Mouse (Mus musculus) gastrocnemius, postnatal 25 days (tissue): ENCODE data around the gene Hsf4. TPM values are rescaled to one million over a fixed set of nuclear protein-coding genes. Genes with fewer than 3 reads are reported as not detected.
A peak's percentile ranks its signal among the peaks of the same experiment; 100 is the strongest.
"Not testable (repeated sequence)": the region's sequence is repeated elsewhere in the genome, so short reads cannot be mapped to it uniquely, and the experiment has no call there.

Experiments used
- DNase-seq: peaks from one replicate; pipeline ENCODE4 v3.0.0; 2022
- long read RNA-seq, 2 experiments: library from polyadenylated mRNA; stranded (forward); transcript quantifications; one replicate each; pipeline ENCODE4 v2.0.0; 2021
- total RNA-seq, 2 experiments: library from RNA; stranded (reverse); gene quantifications; 1 replicate in 1 of 2; 2 replicates in 1 of 2; pipeline ENCODE4 v1.2.3; 2021

The Hsf4 gene
- total RNA-seq = 1 to 10 TPM; 2.9 to 3.0 TPM
- long read RNA-seq, experiment 1, transcript Hsf4-201 (13 exons, 1,739 nt) = major isoform, 7 of 8 reads
- long read RNA-seq, experiment 1, partial matches to known transcripts = 0 of 8 reads
- long read RNA-seq, experiment 1, other reads (novel, unspliced or antisense) = 0 of 8 reads
- long read RNA-seq, experiment 2, partial matches to known transcripts = 1 of 8 reads
- long read RNA-seq, experiment 2, other reads (novel, unspliced or antisense) = 0 of 8 reads

DNA sequence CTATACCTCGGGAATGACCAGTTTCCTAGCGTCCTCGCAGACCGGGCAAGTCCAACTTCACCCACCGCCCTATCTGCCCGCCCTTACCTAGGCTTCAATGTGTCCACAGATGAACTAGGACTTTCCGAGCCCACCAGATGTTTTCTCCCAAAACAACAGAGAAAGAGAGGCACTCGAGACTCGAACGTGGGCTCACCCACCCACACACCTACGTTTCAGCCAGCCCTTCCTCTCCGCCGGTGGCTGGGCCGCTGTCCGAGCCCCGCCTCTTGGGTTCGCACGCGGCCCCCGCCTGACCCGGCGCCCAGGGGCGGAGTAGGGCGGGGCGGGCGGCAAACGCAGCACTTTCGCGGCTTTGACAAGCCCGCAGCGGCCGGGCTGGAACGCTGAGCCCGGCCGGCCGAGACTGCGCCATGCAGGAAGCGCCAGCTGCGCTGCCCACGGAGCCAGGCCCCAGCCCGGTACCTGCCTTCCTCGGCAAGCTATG lies at the start of gene Hsf4:
Hsf4 (plus strand) TSS at position 341 of the 487 bp plus-strand sequence.
- peak; percentile 71 for DNase-seq

- peak; percentile 21 for DNase-seq
Observed at GRCm38 (mm10) chr8:105223850-105224249, 45.8 kb upstream of the Hsf4 start.

- peak; percentile 92 for DNase-seq
Observed at GRCm38 (mm10) chr8:105224413-105225271, 45.0 kb upstream of the Hsf4 start, which contains the start of gene D230025D16Rik. TSS of gene D230025D16Rik (plus strand) at chr8:105225145.

DNA sequence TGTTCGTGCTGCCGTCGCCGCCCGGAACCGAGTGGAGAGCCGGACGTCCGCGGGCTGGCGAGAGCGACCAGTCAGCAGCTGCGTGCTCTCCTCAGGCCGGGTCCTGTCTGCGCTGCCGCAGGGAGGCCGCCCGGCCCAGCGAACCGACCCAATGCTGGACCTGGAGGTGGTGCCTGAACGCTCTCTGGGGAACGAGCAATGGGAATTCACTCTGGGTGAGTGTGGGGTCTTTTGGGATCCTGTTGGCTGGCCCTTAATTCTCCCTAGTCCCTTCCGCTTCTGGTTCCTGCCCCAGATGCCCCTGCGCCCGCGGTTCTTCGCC lies 44.4 kb upstream of the Hsf4 start:
- no peak for DNase-seq

GRCm38 (mm10) chr8:105225917-105226316 lies 43.7 kb upstream of the Hsf4 start:
- DNase-seq = no peak

DNA sequence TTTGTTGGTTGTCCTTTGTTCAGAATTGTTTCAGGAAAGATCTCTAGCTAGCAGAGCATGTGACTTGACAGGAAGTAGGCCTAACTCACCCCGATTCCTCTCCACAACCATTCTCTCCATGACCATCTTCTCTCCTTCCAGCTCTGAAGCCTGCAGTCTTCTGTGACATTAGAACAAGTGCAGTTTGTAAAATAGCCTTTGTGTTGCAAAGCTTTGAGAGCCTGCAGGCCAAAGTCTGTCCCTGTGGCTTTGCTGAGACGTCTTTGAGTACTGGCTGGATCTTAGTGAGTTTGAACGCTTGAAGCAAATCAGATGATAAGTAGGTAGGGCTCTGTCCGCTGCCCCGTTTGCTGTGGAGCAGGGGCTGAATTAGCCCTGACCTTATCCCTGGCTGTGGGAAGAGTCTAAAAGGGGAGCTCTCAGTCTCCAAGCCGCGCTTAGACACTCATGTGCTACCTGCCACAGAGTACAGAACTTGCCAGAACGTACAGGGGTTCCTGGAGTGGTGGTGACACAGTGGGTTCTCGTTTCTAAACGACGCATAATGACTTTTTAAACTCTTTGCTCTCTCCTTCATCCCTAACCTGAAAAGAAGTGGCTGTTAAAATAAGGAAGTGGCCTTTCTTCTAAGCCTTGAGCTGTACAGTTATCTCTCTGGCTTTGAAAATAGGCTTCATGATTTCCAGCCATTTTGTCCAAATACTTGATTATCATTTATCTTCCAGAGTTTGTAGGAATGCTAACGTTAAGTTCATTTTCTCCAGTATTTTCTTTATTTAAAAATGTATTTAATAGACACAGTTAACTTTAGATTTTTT lies 37.9 kb upstream of the Hsf4 start:
- no peak for DNase-seq

DNA sequence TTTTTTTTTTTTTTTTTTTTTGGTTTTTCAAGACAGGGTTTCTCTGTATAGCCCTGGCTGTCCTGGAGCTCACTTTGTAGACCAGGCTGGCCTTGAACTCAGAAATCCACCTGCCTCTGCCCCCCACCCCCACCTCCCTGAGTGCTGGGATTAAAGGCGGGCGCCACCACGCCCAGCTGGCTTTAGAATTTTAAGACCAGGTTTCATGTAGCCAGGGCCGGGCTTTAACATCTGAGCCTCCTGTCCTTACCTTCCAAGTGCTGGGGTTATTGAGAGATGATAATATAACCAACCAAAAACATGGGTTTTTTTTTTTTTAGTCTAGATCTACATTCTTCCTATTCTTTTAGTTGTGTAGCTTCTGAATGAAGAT lies 37.3 kb upstream of the Hsf4 start:
- DNase-seq = not testable (repeated sequence)

DNA sequence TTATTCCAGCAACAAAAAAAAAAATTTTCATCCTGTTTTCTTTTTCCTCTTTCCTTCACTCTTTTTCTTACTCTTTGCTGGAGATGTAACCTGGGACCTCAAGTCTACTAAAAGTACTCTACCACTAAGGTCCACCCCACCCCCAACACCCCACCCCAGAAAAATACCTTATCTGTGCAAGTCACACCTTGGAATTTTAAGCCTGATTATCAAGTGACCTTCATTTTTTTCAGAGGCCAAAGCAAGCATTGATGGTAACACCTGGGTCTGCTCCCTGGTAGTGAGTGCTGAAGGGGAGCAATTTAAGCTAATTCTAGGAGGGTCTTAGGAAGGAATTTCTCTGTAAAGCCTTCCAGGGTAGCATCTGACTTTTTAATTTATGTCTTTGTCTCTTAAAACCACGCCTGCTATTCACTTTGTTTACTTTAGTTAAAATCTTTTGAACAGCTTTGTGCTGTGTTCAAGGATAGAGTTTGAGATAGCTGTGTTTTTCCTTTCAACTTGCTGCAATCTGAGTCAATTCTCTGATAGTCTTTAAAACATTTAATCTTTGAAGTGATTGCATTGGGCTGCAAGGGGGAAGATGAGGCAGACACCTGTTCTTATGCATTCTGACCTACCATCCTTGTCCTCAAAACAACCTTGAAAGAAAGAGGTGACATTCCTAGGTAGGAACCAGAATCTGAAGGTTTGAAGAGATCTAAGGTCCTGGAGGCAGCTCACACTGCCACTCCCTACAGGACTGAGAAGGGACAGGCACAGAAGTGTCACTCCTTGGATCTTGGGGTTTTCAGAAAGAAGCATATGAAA lies 36.3 kb upstream of the Hsf4 start:
- DNase-seq = no peak

- DNase-seq = no peak
Observed at GRCm38 (mm10) chr8:105235206-105235605, 34.4 kb upstream of the Hsf4 start.

DNA sequence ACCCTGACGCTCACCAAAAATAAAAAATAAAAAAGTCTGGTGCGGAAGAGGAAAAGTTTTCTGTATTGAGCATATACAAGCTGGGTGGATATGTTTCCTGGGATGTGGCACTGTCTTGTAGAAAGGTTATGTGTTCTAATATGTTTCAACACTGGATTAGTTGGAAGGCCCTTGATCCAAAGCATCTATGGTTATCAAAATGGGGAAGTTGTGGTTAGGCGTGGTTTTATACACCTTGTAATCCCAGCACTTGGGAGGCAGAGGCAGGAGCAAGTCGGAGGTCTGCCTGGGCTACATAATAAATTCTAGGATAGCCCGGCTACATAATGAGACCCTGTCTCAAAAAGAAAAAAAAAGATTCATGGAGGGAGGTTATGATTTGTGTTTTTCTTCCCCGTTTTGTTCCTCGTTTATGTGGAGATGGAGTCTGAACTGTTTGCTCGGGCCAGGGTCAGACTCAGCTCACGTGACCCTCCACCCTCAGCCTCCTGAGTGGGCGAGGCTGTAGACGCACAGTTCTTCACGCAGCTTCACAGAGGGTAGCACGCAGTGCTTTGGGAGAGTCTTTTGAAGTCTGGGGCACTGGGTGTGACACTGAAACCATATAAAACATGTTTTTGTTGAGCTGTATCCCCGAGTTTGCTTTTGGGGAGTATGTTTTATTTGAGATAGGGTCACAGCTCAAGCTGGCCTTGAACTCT lies 32.0 kb upstream of the Hsf4 start:
- DNase-seq = no peak

- no peak for DNase-seq
Observed at GRCm38 (mm10) chr8:105241016-105241415, 28.6 kb upstream of the Hsf4 start.

- no peak for DNase-seq
Observed at GRCm38 (mm10) chr8:105251954-105252353, 17.6 kb upstream of the Hsf4 start.

GRCm38 (mm10) chr8:105252680-105253537 lies 16.7 kb upstream of the Hsf4 start:
- no peak for DNase-seq

GRCm38 (mm10) chr8:105253766-105254151 lies 15.8 kb upstream of the Hsf4 start:
- no peak for DNase-seq

DNA sequence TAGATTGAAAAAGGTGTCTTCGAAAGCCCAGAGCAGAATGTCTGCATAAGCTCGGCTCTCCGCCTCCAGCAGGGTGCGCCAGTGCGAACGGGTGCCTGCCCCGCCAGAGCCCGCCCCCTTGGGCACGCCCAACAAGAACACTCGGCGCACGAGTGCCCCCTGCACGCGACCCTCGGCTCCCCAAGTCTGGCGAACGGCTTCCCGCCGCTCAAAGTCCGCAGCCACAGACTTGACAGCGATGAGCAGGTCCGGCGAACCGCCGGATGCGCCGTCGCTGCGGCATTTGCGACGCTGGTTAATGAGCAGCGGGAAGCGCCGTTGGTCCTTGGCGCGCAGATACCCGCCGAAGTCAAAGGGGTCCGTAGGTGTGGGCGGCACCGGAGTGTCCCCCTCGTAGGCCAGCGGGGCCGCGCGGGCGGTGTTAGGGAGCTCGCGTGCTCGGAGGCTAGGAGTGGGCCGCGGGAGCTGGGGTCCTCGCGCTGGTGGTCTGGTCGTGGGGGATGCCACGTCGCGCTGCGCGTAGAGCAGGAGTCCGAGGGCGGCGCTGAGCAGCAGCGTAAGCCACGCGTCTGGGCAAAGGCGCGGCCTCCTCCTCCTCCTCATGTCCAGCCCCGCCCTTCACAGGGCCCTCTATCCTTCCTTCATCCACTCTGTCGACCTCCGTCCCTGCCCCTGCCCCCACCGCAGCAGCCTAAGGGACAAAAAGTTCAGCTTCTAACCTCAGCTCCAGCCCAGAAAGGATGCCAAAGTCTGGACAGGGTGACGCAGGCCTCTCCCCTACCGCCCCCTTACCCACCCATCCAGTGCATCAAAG lies 15.2 kb upstream of the Hsf4 start:
- DNase-seq = peak; percentile 86

- DNase-seq = peak; percentile 85
Observed at GRCm38 (mm10) chr8:105254966-105255350, 14.6 kb upstream of the Hsf4 start, which contains the start of gene B3gnt9. TSS of gene B3gnt9 (minus strand) at chr8:105255153.

DNA sequence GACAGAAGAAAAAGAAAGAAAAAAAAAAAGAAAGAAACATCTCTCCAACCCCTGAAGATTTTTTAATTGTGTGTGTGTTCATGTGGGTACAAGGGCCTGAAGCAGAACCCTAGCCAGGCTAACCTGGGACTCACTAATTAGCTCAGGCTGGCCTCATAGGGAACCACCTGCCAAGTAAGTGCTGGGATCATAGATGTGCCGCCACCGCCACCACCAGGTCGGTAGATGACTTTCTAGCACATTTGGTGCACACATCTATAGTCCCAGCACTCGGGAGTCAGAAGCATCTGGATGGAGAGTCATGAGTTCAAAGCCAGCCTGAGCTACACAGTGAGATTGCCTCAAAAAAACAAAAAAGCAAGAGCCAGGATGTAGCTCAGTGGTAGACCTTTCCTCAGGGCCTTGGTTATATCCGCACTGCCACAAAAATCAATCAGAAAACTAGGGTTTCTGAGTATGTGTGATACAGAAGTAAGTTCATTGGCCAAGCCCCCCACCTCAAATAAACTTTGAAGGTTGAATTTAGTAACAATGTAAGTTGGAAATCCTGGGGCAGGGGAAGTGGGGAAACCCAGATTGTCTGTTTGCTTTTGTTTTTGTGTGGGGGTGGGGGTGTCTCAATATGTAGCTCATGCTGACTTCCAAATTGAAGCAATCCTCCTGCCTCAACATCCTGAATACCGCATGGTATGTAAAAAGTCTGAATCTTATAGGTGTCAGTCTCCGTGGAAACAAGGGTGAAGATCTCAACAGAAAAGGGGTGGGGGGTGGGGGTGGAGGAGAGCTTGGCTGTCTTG lies 12.1 kb upstream of the Hsf4 start:
- no peak for DNase-seq
